Mouse (Mus musculus) left cerebral cortex, postnatal 4 days (tissue): ENCODE measurements around the gene Klri2. TPM values are rescaled to one million over a fixed set of nuclear protein-coding genes. Genes with fewer than 3 reads are reported as not detected.
"Not testable (repeated sequence)": the region's sequence is repeated elsewhere in the genome, so short reads cannot be mapped to it uniquely, and the experiment has no call there.

ENCODE experiments used
- DNase-seq: peaks from one replicate; pipeline ENCODE4 v3.0.0-alpha.2; 2022
- intact Hi-C: fragments of 180-260 bp; cut with DNase I; formaldehyde crosslinking; loops from one replicate; pipeline ENCODE4 v1.15.1; 2025
- microRNA-seq: library from miRNA; unstranded; fragments of <30 nt; microRNA quantifications from one replicate; pipeline ENCODE4 v1.2.0, GENCODE M21; 2022
- total RNA-seq, 2 experiments: library from RNA; stranded (reverse); gene quantifications; 2 replicates each; pipeline ENCODE4 v1.2.3; 2021

Klri2 gene
- total RNA-seq: not detected

GRCm38 (mm10) chr6:129740069-129740721, at the start of gene Klri2:
Gene Klri2, minus strand, starts transcription at chr6:129740484.
- DNase-seq: no peak
- intact Hi-C loops: no loop called here

- DNase-seq: not testable (repeated sequence)
- intact Hi-C loops: loop anchor here (2.0 kb wide), 1 partner anchor 35 kb away; no protein-coding TSS in a partner anchor
These were observed 43.9 kb upstream of the Klri2 start, which contains the start of gene Gm156 for GRCm38 (mm10) chr6:129784170-129784569. Gene Gm156, minus strand, starts transcription at chr6:129784270.

- no peak for DNase-seq
- intact Hi-C loops: no loop called here
These were observed 7.4 kb upstream of the Klri2 start for GRCm38 (mm10) chr6:129747654-129748032.

GRCm38 (mm10) chr6:129747016-129747653, 6.9 kb upstream of the Klri2 start:
- no peak for DNase-seq
- intact Hi-C loops: no loop called here

- DNase-seq: no peak
- intact Hi-C loops: no loop called here
These were observed 5.9 kb upstream of the Klri2 start for GRCm38 (mm10) chr6:129746151-129746550.

GRCm38 (mm10) chr6:129736414-129736813, 3.9 kb downstream of the Klri2 start:
- no peak for DNase-seq
- intact Hi-C loops: no loop called here

GRCm38 (mm10) chr6:129727237-129727636, 13.0 kb downstream of the Klri2 start:
- intact Hi-C loops: no loop called here
- DNase-seq: no peak

- intact Hi-C loops: no loop called here
- DNase-seq: no peak
These were observed 18.9 kb downstream of the Klri2 start for GRCm38 (mm10) chr6:129721390-129721789.

- intact Hi-C loops: no loop called here
These were observed 19.8 kb downstream of the Klri2 start for GRCm38 (mm10) chr6:129720487-129720886.

GRCm38 (mm10) chr6:129717032-129717431, 23.3 kb downstream of the Klri2 start, which contains the start of gene Klri1:
Gene Klri1, minus strand, starts transcription at chr6:129717132.
- no peak for DNase-seq
- intact Hi-C loops: no loop called here

More at GRCm38 (mm10) chr6:129720487-129720886, 19.8 kb downstream of the Klri2 start:
- DNase-seq: no peak

- no peak for DNase-seq
- intact Hi-C loops: no loop called here
These were observed 26.7 kb downstream of the Klri2 start for GRCm38 (mm10) chr6:129713566-129713965.

GRCm38 (mm10) chr6:129691436-129691835, 48.8 kb downstream of the Klri2 start:
- DNase-seq, intact Hi-C loops: not testable (repeated sequence)

- DNase-seq: peak; percentile 9
- intact Hi-C loops: no loop called here
These were observed 59.9 kb downstream of the Klri2 start for GRCm38 (mm10) chr6:129680379-129680778.

Small RNAs within 50 kb of the gene (microRNA-seq; reads per million reads assigned to microRNA genes)
- not detected for gene Mir680-1

Other genes with a start within 250 kb of the Klri2 start
- not detected for gene Olr1, start 233.3 kb downstream of the Klri2 start, total RNA-seq
- gene Tmem52b, start 227.9 kb downstream of the Klri2 start, total RNA-seq: not detected
- gene Gabarapl1, start 207.3 kb downstream of the Klri2 start, total RNA-seq: 100 to 1,000 TPM; 206 to 217 TPM
- gene Klre1, start 162.6 kb downstream of the Klri2 start, total RNA-seq: not detected
- gene Klrd1, start 148.7 kb downstream of the Klri2 start, total RNA-seq: not detected
- not detected for gene Klrk1, start 116.6 kb downstream of the Klri2 start, total RNA-seq
- not detected for gene Klrc3, start 97.1 kb downstream of the Klri2 start, total RNA-seq
- not detected for gene Klrc2, start 79.8 kb downstream of the Klri2 start, total RNA-seq
- gene Klrc1, start 61.5 kb downstream of the Klri2 start, total RNA-seq: not detected
- gene Klri1, start 23.4 kb downstream of the Klri2 start, total RNA-seq: not detected
- not detected for gene Gm156, start 43.8 kb upstream of the Klri2 start, total RNA-seq
- gene Gm17631, start 122.2 kb upstream of the Klri2 start, total RNA-seq: not detected
- not detected for gene Klra17, start 136.2 kb upstream of the Klri2 start, total RNA-seq
- not detected for gene Klra5, start 177.2 kb upstream of the Klri2 start, total RNA-seq